Mouse (Mus musculus) megakaryocyte, embryonic 14.5 days (primary cell): ENCODE measurements around the gene Gm5244. TPM values are rescaled to one million over a fixed set of nuclear protein-coding genes. Genes with fewer than 3 reads are reported as not detected.

Experiments
- H3K27me3 ChIP-seq: replicated peaks from 2 replicates; pipeline ENCODE3; 2012; ENCODE audit warnings: inconsistent platforms
- H3K36me3 ChIP-seq: replicated peaks from 2 replicates; pipeline ENCODE3; 2012; ENCODE audit warnings: low read length, inconsistent platforms, mixed read lengths
- H3K4me1 ChIP-seq: 2 replicates; pipeline ENCODE4 v1.6.1; 2012; ENCODE audit warnings: inconsistent platforms
- H3K4me3 ChIP-seq: replicated peaks from 2 replicates; pipeline ENCODE3; 2012; ENCODE audit warnings: moderate library complexity, mild to moderate bottlenecking, inconsistent platforms
- H3K9me3 ChIP-seq: 2 replicates; pipeline ENCODE4 v1.6.1; 2012; ENCODE audit warnings: inconsistent platforms
- FLI1 ChIP-seq: IDR thresholded peaks from 2 replicates; pipeline ENCODE4 v1.6.1; 2012; ENCODE audit warnings: low read length, inconsistent platforms, mixed read lengths
- GATA1 ChIP-seq: IDR thresholded peaks from 3 replicates; pipeline ENCODE4 v1.6.1; 2012; ENCODE audit warnings: mixed read lengths, low read length, inconsistent platforms, borderline replicate concordance
- polyA plus RNA-seq: library from polyadenylated mRNA; stranded (reverse); fragments of >175 nt; gene quantifications from 2 replicates; pipeline ENCODE4 v1.2.3, GENCODE M21; 2012; ENCODE audit warnings: low replicate concordance; ENCODE audit not compliant: insufficient read depth

Gm5244 gene
- polyA plus RNA-seq, 1 experiment = not detected

DNA sequence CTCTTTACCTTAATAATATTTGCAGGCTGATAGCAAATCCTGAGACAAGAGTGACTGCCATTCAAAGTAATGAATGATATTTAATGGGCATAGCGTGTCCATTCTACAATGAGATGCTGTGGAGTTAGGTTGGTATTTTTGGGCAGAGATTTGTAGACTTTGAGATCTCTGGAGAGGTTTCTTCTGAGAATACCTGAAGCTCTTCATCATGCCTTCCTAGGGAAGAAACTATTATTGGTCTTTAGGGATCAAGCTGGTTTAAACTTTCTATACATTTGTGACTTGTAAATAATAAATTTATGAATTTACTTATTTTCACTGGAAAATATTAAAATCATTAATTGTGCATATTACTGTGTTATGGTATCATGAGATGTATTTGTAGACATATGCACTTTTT lies 46.9 kb downstream of the Gm5244 start, which contains the start of gene Olfr1446:
TSS of gene Olfr1446 (minus strand) at position 101 of the 400 bp plus-strand sequence.
- Histone ChIP-seq H3K4me1 (peaks cover 7% of the 10 kb centered on the region), H3K4me3 (no peak within 1 kb of the TSS), H3K9me3 (peaks cover under 1% of the 10 kb centered on the region), H3K36me3 (no peaks in the 10 kb centered on the region), H3K27me3 (no peaks in the 10 kb centered on the region)
- TF ChIP-seq FLI1 = no peak
- no peak for TF ChIP-seq GATA1

Other genes starting within 250 kb of the Gm5244 start
- gene Gm4952, start 246.7 kb upstream of the Gm5244 start, polyA plus RNA-seq = not detected in 2 replicates
- not detected in 2 replicates for gene Glyat, start 213.4 kb upstream of the Gm5244 start, polyA plus RNA-seq
- gene Olfr1442, start 176.2 kb upstream of the Gm5244 start, polyA plus RNA-seq = not detected in 2 replicates
- gene Olfr1443, start 168.6 kb upstream of the Gm5244 start, polyA plus RNA-seq = not detected in 2 replicates
- not detected in 2 replicates for gene Keg1, start 150.9 kb upstream of the Gm5244 start, polyA plus RNA-seq
- not detected in 2 replicates for gene Cntf, start 81.0 kb upstream of the Gm5244 start, polyA plus RNA-seq
- gene Zfp91, start 50.6 kb upstream of the Gm5244 start, polyA plus RNA-seq = 16.1 and 19.5 TPM in 2 replicates
- 0.27 TPM in 1 of 2 replicates, not detected in the other for gene Lpxn, start 50.5 kb upstream of the Gm5244 start, polyA plus RNA-seq
- gene Olfr1444, start 10.6 kb downstream of the Gm5244 start, polyA plus RNA-seq = not detected in 2 replicates
- gene Olfr1445, start 37.2 kb downstream of the Gm5244 start, polyA plus RNA-seq = not detected in 2 replicates
- not detected in 2 replicates for gene Olfr1446, start 46.8 kb downstream of the Gm5244 start, polyA plus RNA-seq
- not detected in 2 replicates for gene Olfr1447, start 57.1 kb downstream of the Gm5244 start, polyA plus RNA-seq
- not detected in 2 replicates for gene Olfr1448, start 77.7 kb downstream of the Gm5244 start, polyA plus RNA-seq
- not detected in 2 replicates for gene Olfr1449, start 84.2 kb downstream of the Gm5244 start, polyA plus RNA-seq
- not detected in 2 replicates for gene Olfr1450, start 103.6 kb downstream of the Gm5244 start, polyA plus RNA-seq
- gene Olfr1451, start 148.3 kb downstream of the Gm5244 start, polyA plus RNA-seq = not detected in 2 replicates
- gene Olfr1453, start 181.6 kb downstream of the Gm5244 start, polyA plus RNA-seq = not detected in 2 replicates
- not detected in 2 replicates for gene Olfr1454, start 213.9 kb downstream of the Gm5244 start, polyA plus RNA-seq